Mouse (Mus musculus) forebrain, embryonic 10.5 days (tissue): ENCODE results near the gene Pbp2. TPM values are rescaled to one million over a fixed set of nuclear protein-coding genes. Genes with fewer than 3 reads are reported as not detected.
A peak's percentile ranks its signal among the peaks of the same experiment; 100 is the strongest.

Experiments used
- DNase-seq: peaks from one replicate; pipeline ENCODE4 v3.0.0-alpha.2; 2017; ENCODE audit warnings: low spot score; ENCODE audit errors: extremely low spot score
- H3K27ac ChIP-seq: fragments of 300-500 bp; sonication (generic); 2 replicates; pipeline ENCODE4 v1.5.1; 2016; ENCODE audit warnings: mild to moderate bottlenecking
- H3K27me3 ChIP-seq: fragments of 300-500 bp; sonication (generic); 2 replicates; pipeline ENCODE4 v1.6.1; 2016; ENCODE audit warnings: mild to moderate bottlenecking; ENCODE audit not compliant: poor library complexity, severe bottlenecking
- H3K36me3 ChIP-seq: fragments of 300-500 bp; sonication (generic); replicated peaks from 2 replicates; pipeline ENCODE4 v1.6.1; 2016; ENCODE audit warnings: mild to moderate bottlenecking, moderate library complexity
- H3K4me1 ChIP-seq: fragments of 300-500 bp; sonication (generic); 2 replicates; pipeline ENCODE4 v1.6.1; 2016
- H3K4me3 ChIP-seq: fragments of 300-500 bp; sonication (generic); 2 replicates; pipeline ENCODE4 v1.5.1; 2016; ENCODE audit warnings: mild to moderate bottlenecking, moderate library complexity
- H3K9me3 ChIP-seq: fragments of 300-500 bp; sonication (generic); 2 replicates; pipeline ENCODE4 v1.6.1; 2016; ENCODE audit warnings: mild to moderate bottlenecking, moderate library complexity
- WGBS: fragments of 180-500 bp; shearing (Covaris S2); methylation state at CpG from one replicate; pipeline ENCODE4 v1.1.7; 2016; 5-methylcytosine and 5-hydroxymethylcytosine counted together
- polyA plus RNA-seq: library from polyadenylated mRNA; unstranded; fragments of >200 nt; fragmentation: Nextera tagmentation; extraction: Ambion mirVana; gene quantifications from 2 replicates; pipeline ENCODE4 v1.2.1, GENCODE M21; 2016

Gene Pbp2
- not detected in 2 replicates for polyA plus RNA-seq

GRCm38 (mm10) chr6:135310305-135310704 is at the start of gene Pbp2:
Gene Pbp2 (minus strand): TSS chr6:135310405.
- no peak for DNase-seq
- Histone ChIP-seq H3K27me3 (no peaks in the 10 kb centered on the region), H3K4me3 (no peak within 1 kb of the TSS), H3K4me1 (no peaks in the 10 kb centered on the region), H3K9me3 (no peaks in the 10 kb centered on the region), H3K36me3 (no peaks in the 10 kb centered on the region), H3K27ac (no peak within 1 kb of the TSS)
- WGBS: 98% methylated on average over 9 of the region's 9 CpGs

GRCm38 (mm10) chr6:135354953-135355352 is 44.7 kb upstream of the Pbp2 start:
- Histone ChIP-seq H3K9me3 (no peaks in the 10 kb centered on the region), H3K4me3 (no peak overlapping the region), H3K36me3 (no peaks in the 10 kb centered on the region), H3K4me1 (peaks cover 16% of the 10 kb centered on the region), H3K27me3 (no peaks in the 10 kb centered on the region), H3K27ac (no peak overlapping the region)
- DNase-seq: no peak
- WGBS: 88% methylated on average over 4 of the region's 4 CpGs

GRCm38 (mm10) chr6:135352537-135352936 is 42.3 kb upstream of the Pbp2 start:
- Histone ChIP-seq H3K36me3 (no peaks in the 10 kb centered on the region), H3K9me3 (no peaks in the 10 kb centered on the region), H3K4me3 (no peak overlapping the region), H3K4me1 (peaks cover 16% of the 10 kb centered on the region), H3K27ac (no peak overlapping the region), H3K27me3 (no peaks in the 10 kb centered on the region)
- 73% methylated on average over 4 of the region's 4 CpGs for WGBS
- DNase-seq: no peak

GRCm38 (mm10) chr6:135351638-135352302 is 41.6 kb upstream of the Pbp2 start:
- DNase-seq: no peak
- Histone ChIP-seq H3K27me3 (no peaks in the 10 kb centered on the region), H3K4me1 (peaks cover 16% of the 10 kb centered on the region), H3K27ac (0 out of 2 replicates have a peak overlapping the region, but pooled peaks have one; percentile 56), H3K36me3 (no peaks in the 10 kb centered on the region), H3K4me3 (no peak overlapping the region), H3K9me3 (no peaks in the 10 kb centered on the region)
- WGBS: 78% methylated on average over 8 of the region's 8 CpGs

GRCm38 (mm10) chr6:135341076-135341378 is 30.8 kb upstream of the Pbp2 start:
- Histone ChIP-seq H3K27ac (no peak overlapping the region), H3K4me3 (no peak overlapping the region), H3K9me3 (no peaks in the 10 kb centered on the region), H3K36me3 (no peaks in the 10 kb centered on the region), H3K4me1 (no peaks in the 10 kb centered on the region), H3K27me3 (no peaks in the 10 kb centered on the region)
- DNase-seq: no peak
- WGBS: 79% methylated on average over 4 of the region's 4 CpGs

- 84% methylated on average over 9 of the region's 9 CpGs for WGBS
- Histone ChIP-seq H3K27ac (no peak overlapping the region), H3K4me3 (no peak overlapping the region), H3K4me1 (no peaks in the 10 kb centered on the region), H3K9me3 (no peaks in the 10 kb centered on the region), H3K36me3 (no peaks in the 10 kb centered on the region), H3K27me3 (no peaks in the 10 kb centered on the region)
- DNase-seq: no peak
These were observed 30.3 kb upstream of the Pbp2 start for GRCm38 (mm10) chr6:135340355-135341075.

GRCm38 (mm10) chr6:135336376-135336775 is 26.2 kb upstream of the Pbp2 start:
- no peak overlapping the region for H3K4me3 ChIP-seq
- H3K4me1 ChIP-seq: peaks cover 23% of the 10 kb centered on the region
- H3K27me3 ChIP-seq: no peaks in the 10 kb centered on the region
- DNase-seq: no peak
- H3K27ac ChIP-seq: no peak overlapping the region
- no peaks in the 10 kb centered on the region for H3K36me3 ChIP-seq
- no peaks in the 10 kb centered on the region for H3K9me3 ChIP-seq
- 89% methylated on average over 8 of the region's 8 CpGs for WGBS

- no peaks in the 10 kb centered on the region for H3K27me3 ChIP-seq
- H3K36me3 ChIP-seq: no peaks in the 10 kb centered on the region
- peaks cover 23% of the 10 kb centered on the region for H3K4me1 ChIP-seq
- peak overlapping the region; percentile 53 for H3K27ac ChIP-seq
- DNase-seq: no peak
- no peaks in the 10 kb centered on the region for H3K9me3 ChIP-seq
- WGBS: 82% methylated on average over 5 of the region's 5 CpGs
- H3K4me3 ChIP-seq: no peak overlapping the region
These were observed 23.9 kb upstream of the Pbp2 start for GRCm38 (mm10) chr6:135333994-135334651.

- 24% methylated on average over 10 of the region's 10 CpGs for WGBS
- H3K27me3 ChIP-seq: no peaks in the 10 kb centered on the region
- H3K27ac ChIP-seq: peak overlapping the region; percentile 79
- no peaks in the 10 kb centered on the region for H3K9me3 ChIP-seq
- DNase-seq: peak; percentile 46
- H3K36me3 ChIP-seq: no peaks in the 10 kb centered on the region
- H3K4me3 ChIP-seq: peak overlapping the region; percentile 22; the same call in 1 of the 2 replicates
- peaks cover 23% of the 10 kb centered on the region for H3K4me1 ChIP-seq
These were observed 22.6 kb upstream of the Pbp2 start for GRCm38 (mm10) chr6:135332737-135333281.

- DNase-seq: no peak
- H3K27me3 ChIP-seq: no peaks in the 10 kb centered on the region
- no peaks in the 10 kb centered on the region for H3K9me3 ChIP-seq
- no peak overlapping the region for H3K27ac ChIP-seq
- WGBS: 80% methylated on average over 4 of the region's 4 CpGs
- no peak overlapping the region for H3K4me3 ChIP-seq
- H3K36me3 ChIP-seq: no peaks in the 10 kb centered on the region
- peaks cover 23% of the 10 kb centered on the region for H3K4me1 ChIP-seq
These were observed 21.7 kb upstream of the Pbp2 start for GRCm38 (mm10) chr6:135331916-135332315.

GRCm38 (mm10) chr6:135326847-135327246 is 16.6 kb upstream of the Pbp2 start:
- Histone ChIP-seq H3K27me3 (no peaks in the 10 kb centered on the region), H3K36me3 (no peaks in the 10 kb centered on the region), H3K4me1 (peaks cover 13% of the 10 kb centered on the region), H3K4me3 (no peak overlapping the region), H3K9me3 (no peaks in the 10 kb centered on the region), H3K27ac (no peak overlapping the region)
- WGBS: 91% methylated on average over 7 of the region's 7 CpGs
- DNase-seq: no peak

GRCm38 (mm10) chr6:135324686-135325300 is 14.6 kb upstream of the Pbp2 start:
- peaks cover 13% of the 10 kb centered on the region for H3K4me1 ChIP-seq

More at GRCm38 (mm10) chr6:135324686-135325300, 14.6 kb upstream of the Pbp2 start:
- no peak overlapping the region for H3K27ac ChIP-seq
- no peaks in the 10 kb centered on the region for H3K27me3 ChIP-seq
- WGBS: 90% methylated on average over 9 of the region's 9 CpGs
- no peaks in the 10 kb centered on the region for H3K9me3 ChIP-seq
- no peak for DNase-seq
- H3K4me3 ChIP-seq: no peak overlapping the region
- no peaks in the 10 kb centered on the region for H3K36me3 ChIP-seq
